In genomic region chr17:56265869-56266268, GRCm38 (mm10) we compare ENCODE assay signal across 18 mouse cellular contexts. TPM values are rescaled to one million over a fixed set of nuclear protein-coding genes. Genes with fewer than 3 reads are reported as not detected.
DNase-seq lines count a peak whose midpoint lies in the region; ATAC-seq and TF ChIP-seq lines count a peak whose summit lies in the region.
"Had no signal": no experiment of that assay in that cellular context is flagged by ENCODE, and none has a peak within 500 bp of the region (broad histone marks: within the 10 kb centered on the region; RNA-seq: fewer than 3 reads in every experiment).

No protein-coding gene starts in this region.

- H3K4me3 ChIP-seq in heart, embryonic 12.5 days, result no peak overlapping the region
- no peak overlapping the region for H3K4me3 ChIP-seq in ES-Bruce4 (ENCODE audit: low read depth, low read length)
- H3K4me3 ChIP-seq in embryonic fibroblast, embryonic 13.5 days (ENCODE audit: insufficient read depth, low read length), result no peak overlapping the region
- H3K4me3 ChIP-seq: hindbrain, embryonic 15.5 days had no signal

- DNase-seq in heart, postnatal 25 days (ENCODE audit: low spot score), result no peak
- DNase-seq in 3T3-L1 (ENCODE audit: low read depth, low spot score), result peak; percentile 94
- no peak for DNase-seq in embryo, embryonic 10.5 days (ENCODE audit: low spot score)
- DNase-seq in lung, postnatal 14 days, result no peak
- DNase-seq in right cerebral cortex, postnatal 36 days (ENCODE audit: low spot score in 2 of 2), result no peak
- DNase-seq: cerebellum, adult 18-20 months; kidney, adult 18-20 months; right cerebral cortex, postnatal 4 days had no signal

- H3K27me3 ChIP-seq in heart, embryonic 12.5 days (replicated peaks), result no peaks in the 10 kb centered on the region
- H3K27me3 ChIP-seq in ES-Bruce4 (ENCODE audit: control insufficient read depth, insufficient read depth, low read length, poor library complexity, severe bottlenecking), result no peaks in the 10 kb centered on the region
- H3K27me3 ChIP-seq: hindbrain, embryonic 15.5 days had no signal

- H3K4me2 ChIP-seq in heart, embryonic 12.5 days, result no peak overlapping the region
- H3K4me2 ChIP-seq: heart, embryonic 11.5 days; hindbrain, embryonic 15.5 days had no signal

- H3K9ac ChIP-seq in heart, embryonic 12.5 days, result 0 out of 2 replicates have a peak overlapping the region, but pooled peaks have one; percentile 10
- H3K9ac ChIP-seq in ES-Bruce4 (ENCODE audit: low read depth, poor library complexity, severe bottlenecking), result no peak overlapping the region
- H3K9ac ChIP-seq: hindbrain, embryonic 15.5 days; liver, embryonic 14.5 days had no signal

- no peak for TF ChIP-seq EP300 in ES-Bruce4 (IDR thresholded peaks at IDR 0.05; ENCODE audit: insufficient read depth, low read depth, low read length)

- no peak overlapping the region; the same call in 1 of the 2 replicates for H3K27ac ChIP-seq in heart, embryonic 12.5 days (ENCODE audit: poor library complexity, severe bottlenecking)
- H3K27ac ChIP-seq in ES-Bruce4 (ENCODE audit: insufficient read depth, low read length), result peak overlapping the region; percentile 57
- H3K27ac ChIP-seq in embryonic fibroblast, embryonic 13.5 days (ENCODE audit: insufficient read depth, low read length), result peak overlapping the region; percentile 83
- H3K27ac ChIP-seq: hindbrain, embryonic 15.5 days; liver, embryonic 14.5 days; stomach, postnatal 0 days had no signal

- 93% methylated on average over 3 of the region's 3 CpGs for WGBS in heart, embryonic 12.5 days

- peaks cover 35% of the 10 kb centered on the region for H3K36me3 ChIP-seq in heart, embryonic 12.5 days
- no peaks in the 10 kb centered on the region for H3K36me3 ChIP-seq in ES-Bruce4 (ENCODE audit: control insufficient read depth, insufficient read depth, low read length, poor library complexity, severe bottlenecking)

- TF ChIP-seq POLR2A in ES-Bruce4 (IDR thresholded peaks at IDR 0.05; ENCODE audit: insufficient read depth, low read length), result no peak
- TF ChIP-seq POLR2A in embryonic fibroblast, embryonic 13.5 days (IDR thresholded peaks at IDR 0.05; ENCODE audit: low read depth, low read length), result no peak

- ATAC-seq in heart, embryonic 12.5 days (ENCODE audit: insufficient number of reproducible peaks, low FRiP score), result no peak

- H3K9me3 ChIP-seq in heart, embryonic 12.5 days (replicated peaks), result no peaks in the 10 kb centered on the region
- H3K9me3 ChIP-seq in ES-Bruce4 (replicated peaks; ENCODE audit: control insufficient read depth, insufficient read depth, low read length, poor library complexity, severe bottlenecking), result no peaks in the 10 kb centered on the region
- H3K9me3 ChIP-seq: hindbrain, embryonic 15.5 days had no signal

- TF ChIP-seq CTCF in ES-Bruce4 (IDR thresholded peaks at IDR 0.05; ENCODE audit: low read depth, low read length), result no peak
- no peak for TF ChIP-seq CTCF in embryonic fibroblast, embryonic 13.5 days (IDR thresholded peaks at IDR 0.05; ENCODE audit: borderline replicate concordance, insufficient read depth, low read length)

- H3K4me1 ChIP-seq in heart, embryonic 12.5 days (replicated peaks), result peaks cover 39% of the 10 kb centered on the region
- peaks cover 4% of the 10 kb centered on the region for H3K4me1 ChIP-seq in ES-Bruce4 (ENCODE audit: control insufficient read depth, insufficient read depth, low read length)
- peaks cover 8% of the 10 kb centered on the region; the same call in 1 of the 2 replicates for H3K4me1 ChIP-seq in embryonic fibroblast, embryonic 13.5 days (ENCODE audit: control insufficient read depth, insufficient read depth, low read length)

- intact Hi-C loops in heart, postnatal 25 days (cut with DNase I), result no loop called here

RNA-seq across cellular contexts. Expression of gene Fem1a, which starts 9.3 kb away (rescaled TPM):
- polyA plus RNA-seq in heart, embryonic 12.5 days (2016; fragmentation: Nextera tagmentation; extraction: Ambion mirVana), result 19.5 and 19.9 TPM in 2 replicates
- total RNA-seq in heart, postnatal 25 days (2021), result 100 to 1,000 TPM; 102 to 105 TPM
- polyA plus RNA-seq in ES-Bruce4 (2011; ENCODE audit: insufficient read depth, insufficient read length, low read depth, missing spikeins), result 4.9 and 5.4 TPM in 2 replicates
- 9.7 and 10.6 TPM in 2 replicates for polyA plus RNA-seq in embryonic fibroblast, embryonic 13.5 days (2011; ENCODE audit: insufficient read length, low read depth, missing spikeins)

RNA-seq across cellular contexts. Expression of gene Ticam1, which starts 10.7 kb away (rescaled TPM):
- 8.6 and 9.5 TPM in 2 replicates for polyA plus RNA-seq in heart, embryonic 12.5 days (2016; fragmentation: Nextera tagmentation; extraction: Ambion mirVana)
- total RNA-seq in heart, postnatal 25 days (2021), result 1 to 10 TPM; 7.6 to 9.8 TPM
- polyA plus RNA-seq in ES-Bruce4 (2011; ENCODE audit: insufficient read depth, insufficient read length, low read depth, missing spikeins), result 4.0 and 4.7 TPM in 2 replicates
- 11.1 and 15.6 TPM in 2 replicates for polyA plus RNA-seq in embryonic fibroblast, embryonic 13.5 days (2011; ENCODE audit: insufficient read length, low read depth, missing spikeins)

RNA-seq across cellular contexts. Expression of gene Plin3, which starts 26.8 kb away (rescaled TPM):
- polyA plus RNA-seq in heart, embryonic 12.5 days (2016; fragmentation: Nextera tagmentation; extraction: Ambion mirVana), result 59.1 and 60.0 TPM in 2 replicates
- total RNA-seq in heart, postnatal 25 days (2021), result 100 to 1,000 TPM; 154 to 171 TPM
- polyA plus RNA-seq in ES-Bruce4 (2011; ENCODE audit: insufficient read depth, insufficient read length, low read depth, missing spikeins), result 57.1 and 60.2 TPM in 2 replicates
- polyA plus RNA-seq in embryonic fibroblast, embryonic 13.5 days (2011; ENCODE audit: insufficient read length, low read depth, missing spikeins), result 37.4 and 41.2 TPM in 2 replicates

RNA-seq across cellular contexts. Expression of gene Arrdc5, which starts 34.2 kb away (rescaled TPM):
- polyA plus RNA-seq in heart, embryonic 12.5 days (2016; fragmentation: Nextera tagmentation; extraction: Ambion mirVana), result not detected in 2 replicates
- not detected for total RNA-seq in heart, postnatal 25 days (2021)
- not detected in 2 replicates for polyA plus RNA-seq in ES-Bruce4 (2011; ENCODE audit: insufficient read depth, insufficient read length, low read depth, missing spikeins)
- polyA plus RNA-seq in embryonic fibroblast, embryonic 13.5 days (2011; ENCODE audit: insufficient read length, low read depth, missing spikeins), result not detected in 2 replicates
- total RNA-seq: layer of hippocampus, adult 18-20 months; left cerebral cortex, postnatal 14 days; midbrain, postnatal 0 days had no signal
- polyA plus RNA-seq: heart, embryonic 11.5 days; hindbrain, embryonic 15.5 days; liver, embryonic 14.5 days; midbrain, postnatal 0 days; stomach, postnatal 0 days had no signal

RNA-seq across cellular contexts. Expression of gene Uhrf1, which starts 37.3 kb away (rescaled TPM):
- 88.4 and 91.2 TPM in 2 replicates for polyA plus RNA-seq in heart, embryonic 12.5 days (2016; fragmentation: Nextera tagmentation; extraction: Ambion mirVana)
- total RNA-seq in heart, postnatal 25 days (2021), result 1 to 10 TPM; 3.7 to 4.3 TPM
- 162 and 174 TPM in 2 replicates for polyA plus RNA-seq in ES-Bruce4 (2011; ENCODE audit: insufficient read depth, insufficient read length, low read depth, missing spikeins)
- 48.0 and 50.2 TPM in 2 replicates for polyA plus RNA-seq in embryonic fibroblast, embryonic 13.5 days (2011; ENCODE audit: insufficient read length, low read depth, missing spikeins)
